Mouse (Mus musculus): ENCODE data around the gene Aars2.

DNA sequence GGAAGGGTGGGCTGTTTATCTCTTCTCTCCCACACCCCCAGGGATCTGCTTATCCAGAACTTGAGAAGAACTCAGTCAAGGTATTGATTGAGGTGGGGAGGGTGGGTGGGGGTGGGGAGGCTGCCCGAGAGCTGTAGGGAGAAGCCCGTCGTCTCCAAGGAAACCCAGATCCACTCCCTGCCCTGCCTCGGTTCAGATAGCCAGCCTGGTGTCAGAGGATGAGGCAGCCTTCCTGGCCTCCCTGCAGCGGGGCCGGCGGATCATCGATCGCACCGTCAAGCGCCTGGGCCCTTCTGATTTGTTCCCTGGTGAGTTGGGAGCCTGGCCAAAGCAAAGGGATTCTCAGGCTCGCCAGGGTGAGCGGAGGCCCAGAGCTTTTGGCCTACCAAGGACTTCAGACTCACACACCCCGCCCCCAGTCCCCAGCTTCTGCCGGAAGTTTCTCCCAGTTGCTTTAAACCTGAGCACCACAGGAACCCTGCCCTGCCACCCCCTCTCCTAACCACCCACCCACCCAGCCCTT lies 8.6 kb downstream of the Aars2 start:
- TF ChIP-seq POLR2A (IDR thresholded peaks at IDR 0.05; ENCODE audit: borderline replicate concordance, insufficient read depth, low read length) (no peak), CTCF (IDR thresholded peaks at IDR 0.05; ENCODE audit: borderline replicate concordance, insufficient read depth, low read depth, low read length) (no peak)
